Mouse (Mus musculus) bone marrow, adult 2 months (tissue): ENCODE results near the gene Phf12. TPM values are rescaled to one million over a fixed set of nuclear protein-coding genes. Genes with fewer than 3 reads are reported as not detected.
A peak's percentile ranks its signal among the peaks of the same experiment; 100 is the strongest.

Source experiments
- H3K27ac ChIP-seq: fragments of 200-500 bp; 2 replicates; pipeline ENCODE4 v1.5.1; 2012; ENCODE audit warnings: low read depth, mild to moderate bottlenecking, control low read depth, inconsistent platforms, low read length; ENCODE audit not compliant: control insufficient read depth, poor library complexity, insufficient read depth
- H3K4me1 ChIP-seq: fragments of 200-500 bp; 2 replicates; pipeline ENCODE4 v1.6.1; 2011; ENCODE audit warnings: low read length; ENCODE audit not compliant: control insufficient read depth, insufficient read depth
- H3K4me3 ChIP-seq: fragments of 200-500 bp; replicated peaks from 2 replicates; pipeline ENCODE3; 2011; ENCODE audit warnings: mild to moderate bottlenecking, low read depth, low read length, control low read depth; ENCODE audit not compliant: control insufficient read depth
- CTCF ChIP-seq: fragments of 200-500 bp; IDR thresholded peaks from 2 replicates; pipeline ENCODE4 v1.5.1; 2011; ENCODE audit warnings: low read length, control low read depth; ENCODE audit not compliant: control insufficient read depth, insufficient read depth
- POLR2A ChIP-seq: fragments of 200-500 bp; IDR thresholded peaks from 2 replicates; pipeline ENCODE4 v1.6.1; 2011; ENCODE audit warnings: low read depth, mild to moderate bottlenecking, control low read depth, low read length, borderline replicate concordance; ENCODE audit not compliant: control insufficient read depth
- WGBS: fragments of 180-500 bp; shearing (Covaris S2); methylation state at CpG from one replicate; pipeline ENCODE4 v1.1.7; 2018; 5-methylcytosine and 5-hydroxymethylcytosine counted together
- polyA plus RNA-seq: library from polyadenylated mRNA; stranded (reverse); fragments of >200 nt; gene quantifications from 2 replicates; pipeline ENCODE4 v1.2.4, GENCODE M21; 2011; ENCODE audit warnings: low replicate concordance; ENCODE audit not compliant: missing spikeins, insufficient read depth, insufficient read length

Phf12 gene
- polyA plus RNA-seq, 1 experiment, result 59.4 TPM

- 1% methylated on average over 13 of the region's 13 CpGs for WGBS
- Histone ChIP-seq H3K4me3 (peak overlapping the region; percentile 85), H3K27ac (peak overlapping the region; percentile 90), H3K4me1 (peaks cover 1% of the 10 kb centered on the region; the same call in 1 of the 2 replicates)
- TF ChIP-seq CTCF (no peak), POLR2A (no peak)
These were observed 2.3 kb downstream of the Phf12 start for GRCm38 (mm10) chr11:77984836-77985231.

DNA sequence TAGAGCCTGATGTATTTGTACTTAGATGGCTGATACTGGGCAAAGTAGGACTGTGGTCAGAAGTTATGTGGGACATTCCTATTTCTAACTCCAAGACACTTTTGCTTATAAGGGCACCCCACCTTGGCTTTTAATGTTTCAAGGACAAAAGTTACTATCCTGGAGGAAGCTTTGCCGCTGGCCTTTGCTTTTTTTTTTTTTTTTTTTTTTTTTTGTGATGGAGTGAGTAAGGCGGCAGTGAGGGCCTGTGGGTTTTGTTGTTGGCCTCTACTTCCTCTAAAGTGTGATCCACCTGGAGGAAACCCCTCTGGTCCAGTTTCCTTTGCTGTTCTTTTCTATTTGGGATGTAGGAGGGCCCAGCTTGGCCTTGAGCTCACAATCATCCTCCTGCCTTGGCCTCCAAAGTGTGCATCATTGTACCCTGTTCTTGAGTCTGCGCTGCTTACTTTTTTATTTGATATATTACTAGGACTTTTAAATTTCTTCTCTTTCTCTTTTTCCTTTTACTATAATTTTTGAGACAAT, 3.0 kb downstream of the Phf12 start:
- H3K27ac ChIP-seq, result no peak overlapping the region
- TF ChIP-seq CTCF (no peak), POLR2A (no peak)
- 39% methylated on average over 3 of the region's 3 CpGs for WGBS

DNA sequence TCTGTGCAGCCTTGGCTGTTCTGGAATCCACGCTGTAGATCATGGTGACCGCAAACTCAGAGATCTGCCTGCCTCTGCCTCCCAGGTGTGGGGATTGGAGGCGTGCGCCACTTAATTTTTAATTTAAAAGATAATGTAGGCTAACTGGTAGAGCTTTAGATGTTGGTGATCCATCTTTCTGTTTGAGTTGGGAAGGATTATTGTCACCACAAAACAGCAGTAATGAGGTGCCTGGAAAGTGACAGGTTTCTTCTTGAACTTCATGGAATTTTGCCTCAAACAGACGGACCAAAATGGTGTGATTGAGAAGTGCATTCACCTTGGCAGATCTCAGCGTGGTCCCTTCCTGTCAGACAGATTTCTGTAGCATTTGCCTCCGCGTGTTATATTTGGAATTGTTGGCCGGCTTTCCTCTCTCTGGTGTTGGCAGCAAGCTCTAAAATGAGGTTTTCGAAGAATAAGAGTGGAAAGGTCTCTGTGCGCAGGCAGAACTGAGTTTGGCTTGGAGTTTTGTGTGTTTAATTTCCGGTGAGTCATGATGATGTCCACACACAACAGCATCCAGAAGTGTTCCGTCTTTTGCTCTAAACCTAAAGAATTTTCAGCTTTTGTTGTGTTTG, 6.6 kb downstream of the Phf12 start:
- H3K27ac ChIP-seq, result no peak overlapping the region
- 94% methylated on average over 13 of the region's 13 CpGs for WGBS
- no peak overlapping the region for H3K4me3 ChIP-seq
- H3K4me1 ChIP-seq, result no peaks in the 10 kb centered on the region; the same call in 1 of the 2 replicates
- TF ChIP-seq POLR2A, result no peak
- TF ChIP-seq CTCF, result no peak

More for the DNA sequence above, 3.0 kb downstream of the Phf12 start:
- Histone ChIP-seq H3K4me3 (no peak overlapping the region), H3K4me1 (peaks cover 1% of the 10 kb centered on the region; the same call in 1 of the 2 replicates)

DNA sequence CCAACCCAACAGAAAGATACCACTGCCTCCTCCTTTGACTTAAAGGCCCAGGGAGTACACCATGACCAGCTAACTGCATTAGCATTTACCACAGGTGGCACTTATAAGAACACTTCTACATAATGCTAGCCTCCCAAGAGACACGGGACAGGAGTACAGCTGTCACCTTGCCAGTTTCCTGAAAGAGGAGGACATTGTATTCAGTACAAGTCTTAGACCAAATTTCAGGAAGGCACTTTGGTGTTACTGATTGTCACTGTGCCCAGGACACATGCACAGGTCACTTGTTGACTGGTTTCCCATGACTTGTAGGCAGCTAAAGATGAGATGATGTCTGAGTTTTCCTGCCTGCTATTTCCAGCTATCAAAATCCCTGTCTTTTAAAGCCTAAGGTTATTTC, 13.0 kb downstream of the Phf12 start:
- Histone ChIP-seq H3K4me3 (no peak overlapping the region), H3K27ac (no peak overlapping the region), H3K4me1 (no peaks in the 10 kb centered on the region)
- no peak for TF ChIP-seq POLR2A
- 45% methylated on average over 1 of the region's 1 CpGs for WGBS

- no peak overlapping the region for H3K4me3 ChIP-seq
- 90% methylated on average over 5 of the region's 5 CpGs for WGBS
- no peaks in the 10 kb centered on the region; the same call in 1 of the 2 replicates for H3K4me1 ChIP-seq
- no peak for TF ChIP-seq CTCF
- TF ChIP-seq POLR2A, result no peak
- H3K27ac ChIP-seq, result no peak overlapping the region
These were observed 23.9 kb downstream of the Phf12 start for GRCm38 (mm10) chr11:78006446-78006845.

- TF ChIP-seq CTCF (peak; percentile 56), POLR2A (no peak)
- no peak overlapping the region for H3K27ac ChIP-seq
- WGBS, result 26% methylated on average over 4 of the region's 4 CpGs
- H3K4me3 ChIP-seq, result no peak overlapping the region
- H3K4me1 ChIP-seq, result no peaks in the 10 kb centered on the region
These were observed 37.1 kb downstream of the Phf12 start for GRCm38 (mm10) chr11:78019676-78020075.

DNA sequence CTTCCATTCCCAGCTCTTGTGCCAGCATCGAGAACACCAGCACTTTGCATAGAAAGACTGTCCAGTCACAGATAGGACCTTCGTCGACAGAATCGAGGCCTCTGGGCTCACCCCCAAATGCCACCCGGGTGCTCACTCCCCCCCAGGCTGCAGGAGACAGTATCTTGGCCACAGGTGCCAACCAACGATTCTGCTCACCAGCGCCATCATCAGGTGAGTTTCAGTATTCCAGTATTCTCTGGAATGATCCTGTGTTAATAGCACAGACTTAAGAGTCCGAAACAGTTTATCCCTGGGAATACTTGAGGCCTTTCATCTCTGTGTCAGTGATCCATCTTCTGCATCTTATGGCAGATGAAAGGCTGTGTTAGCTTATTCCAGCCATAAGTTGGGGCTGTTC, 41.1 kb downstream of the Phf12 start:
- TF ChIP-seq CTCF (peak; percentile 30; the same call in 1 of the 2 replicates), POLR2A (no peak)
- no peaks in the 10 kb centered on the region for H3K4me1 ChIP-seq
- 75% methylated on average over 8 of the region's 8 CpGs for WGBS
- no peak overlapping the region for H3K4me3 ChIP-seq
- H3K27ac ChIP-seq, result no peak overlapping the region

GRCm38 (mm10) chr11:78029240-78029639, 46.7 kb downstream of the Phf12 start:
- 91% methylated on average over 8 of the region's 8 CpGs for WGBS
- Histone ChIP-seq H3K27ac (no peak overlapping the region), H3K4me3 (no peak overlapping the region), H3K4me1 (peaks cover 4% of the 10 kb centered on the region)
- TF ChIP-seq POLR2A (no peak), CTCF (no peak)

DNA sequence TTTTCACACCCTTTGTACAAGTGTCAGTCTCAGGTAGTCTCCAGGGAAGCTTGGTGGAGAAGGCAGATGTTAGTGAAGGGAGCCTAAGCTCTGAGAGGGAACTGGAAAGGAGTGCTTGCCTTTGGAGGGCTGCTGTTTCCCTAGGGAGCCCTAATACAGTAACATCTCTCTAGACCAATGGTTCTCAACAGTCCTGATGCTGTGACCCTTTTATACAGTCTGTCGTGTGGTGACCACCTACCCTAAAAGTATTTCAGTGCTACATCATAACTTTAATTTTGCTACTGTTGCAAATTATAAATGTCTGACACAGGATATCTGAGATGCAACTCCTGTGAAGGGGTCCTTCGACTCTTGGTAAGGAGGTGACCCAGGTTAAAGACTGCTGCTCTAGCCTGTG, 48.0 kb downstream of the Phf12 start:
- H3K27ac ChIP-seq, result no peak overlapping the region; the same call in 1 of the 2 replicates
- H3K4me1 ChIP-seq, result peaks cover 4% of the 10 kb centered on the region
- H3K4me3 ChIP-seq, result no peak overlapping the region
- TF ChIP-seq POLR2A, result no peak
- TF ChIP-seq CTCF, result no peak
- WGBS, result 57% methylated on average over 2 of the region's 2 CpGs
